Mouse (Mus musculus) left cerebral cortex, adult 8-10 months (tissue): ENCODE measurements around the gene Hddc3. TPM values are rescaled to one million over a fixed set of nuclear protein-coding genes. Genes with fewer than 3 reads are reported as not detected.

Experiments
- DNase-seq, 2 experiments: peaks; one replicate each; pipeline ENCODE4 v3.0.0; 2022; ENCODE audit warnings: low spot score in 2 of 2
- total RNA-seq, 4 experiments: library from RNA; stranded (reverse); gene quantifications; 2 replicates each; pipeline ENCODE4 v1.2.4; 2022

The Hddc3 gene
- total RNA-seq, 4 experiments from 2014 or later: 50.5 to 63.4 (median 57.2) TPM

DNA sequence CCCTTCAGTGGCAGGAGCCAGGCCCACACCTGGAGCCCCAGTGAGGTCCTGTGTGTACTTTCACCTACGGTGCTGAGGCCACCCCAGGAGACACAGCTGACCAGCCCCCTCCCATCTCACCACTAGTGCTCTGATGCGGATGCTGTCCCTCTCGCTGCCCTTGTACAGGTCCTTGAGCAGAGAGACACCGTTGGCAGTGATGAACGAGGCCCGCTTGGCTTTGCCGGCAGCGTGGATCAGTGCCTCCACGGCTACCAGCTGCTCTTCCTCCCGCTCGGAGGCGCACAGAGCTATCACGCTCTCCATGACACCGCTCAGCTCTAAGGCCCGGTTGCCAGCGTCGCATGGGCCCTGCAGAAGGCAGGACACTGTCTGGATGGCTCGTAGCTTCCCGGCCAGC, 11.5 kb upstream of the Hddc3 start:
- DNase-seq: no peak

GRCm38 (mm10) chr7:80334848-80335247, 8.1 kb upstream of the Hddc3 start:
- no peak for DNase-seq

DNA sequence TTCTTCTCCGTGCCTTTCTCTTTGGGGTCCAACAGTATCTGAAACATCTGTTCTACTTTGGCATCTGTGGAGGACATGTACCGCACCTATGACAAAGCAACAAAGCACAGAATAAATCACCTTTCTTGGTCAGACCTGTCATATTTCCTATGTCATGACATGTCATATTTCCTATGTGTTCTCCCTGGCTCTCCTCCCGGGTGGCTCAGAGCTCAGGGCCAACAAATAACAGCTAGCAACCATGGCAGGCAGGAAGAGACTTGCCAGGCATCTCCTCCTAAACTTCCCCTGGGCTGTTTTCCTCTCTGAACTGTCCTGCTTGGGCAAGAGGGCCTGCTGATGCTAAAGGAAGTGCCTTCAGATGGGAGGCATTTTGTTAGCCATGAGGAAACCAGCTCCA, 6.0 kb upstream of the Hddc3 start:
- no peak for DNase-seq

GRCm38 (mm10) chr7:80339371-80339770, 3.5 kb upstream of the Hddc3 start:
- no peak for DNase-seq

DNA sequence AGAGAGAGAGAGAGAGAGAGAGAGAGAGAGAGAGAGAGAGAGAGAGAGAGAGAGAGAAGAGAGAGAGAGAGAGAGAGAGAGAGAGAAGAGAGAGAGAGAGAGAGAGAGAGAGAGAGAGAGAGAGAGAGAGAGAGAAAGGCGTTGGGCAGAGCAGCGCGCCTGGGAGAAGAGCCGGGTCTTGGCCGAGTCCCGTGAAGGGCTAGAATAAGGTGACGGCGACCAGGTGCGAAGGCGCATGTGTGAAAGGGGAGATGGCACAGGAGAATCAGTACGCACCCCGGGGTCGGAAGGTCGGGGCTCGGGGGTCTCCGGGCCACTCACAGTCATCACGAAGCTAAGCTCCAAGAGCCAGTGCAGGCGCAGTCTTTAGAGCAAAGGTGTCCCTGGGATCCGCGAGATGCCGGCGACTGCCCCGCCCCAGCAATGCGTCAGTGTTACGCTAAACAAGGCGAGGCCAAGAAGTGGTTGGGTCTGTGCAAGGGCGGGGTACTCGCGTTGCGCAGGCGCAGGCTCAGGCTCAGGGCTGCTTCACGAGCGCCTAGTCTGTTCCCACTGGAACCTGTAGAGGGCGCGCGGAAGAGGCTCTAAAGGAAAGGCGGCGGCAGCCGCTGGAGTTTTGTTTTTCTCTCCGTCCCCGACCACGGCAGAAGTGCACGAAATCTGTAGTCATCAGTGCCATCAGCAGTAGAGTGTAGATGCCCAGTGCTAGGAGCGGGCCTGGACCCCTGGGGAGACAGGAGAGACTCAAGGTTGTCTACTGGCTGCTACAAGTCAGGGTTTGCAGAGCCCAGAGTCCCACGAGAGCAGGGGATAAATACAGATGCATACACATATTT, 2.9 kb upstream of the Hddc3 start:
- peak; percentile 93 to 97 for DNase-seq

DNA sequence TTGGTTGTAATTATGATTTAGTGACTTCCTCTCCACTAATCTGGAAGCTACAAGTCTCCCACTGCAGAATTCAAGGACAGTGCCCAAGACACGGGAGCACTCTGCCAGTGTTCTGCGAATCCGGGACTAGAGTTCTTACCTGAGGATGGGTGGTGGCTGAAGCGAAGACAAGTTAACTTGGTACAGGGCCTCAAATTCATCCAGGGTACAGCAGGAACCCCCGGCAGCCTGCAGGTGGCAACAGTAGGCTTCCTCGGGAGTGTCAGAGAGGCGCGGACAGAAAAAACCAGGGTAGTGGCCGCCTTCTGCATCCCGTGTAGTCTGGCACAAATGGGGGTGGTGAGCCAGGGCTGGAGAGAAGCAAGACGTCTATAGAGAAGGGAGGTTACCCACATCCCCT, 2.1 kb upstream of the Hddc3 start, which contains the start of gene Unc45a:
Gene Unc45a (minus strand): TSS at position 213 of the 400 bp plus-strand sequence.
- DNase-seq: peak in 1 of 2 experiments; percentile 50

GRCm38 (mm10) chr7:80341793-80342192, 1.1 kb upstream of the Hddc3 start:
- DNase-seq: no peak

DNA sequence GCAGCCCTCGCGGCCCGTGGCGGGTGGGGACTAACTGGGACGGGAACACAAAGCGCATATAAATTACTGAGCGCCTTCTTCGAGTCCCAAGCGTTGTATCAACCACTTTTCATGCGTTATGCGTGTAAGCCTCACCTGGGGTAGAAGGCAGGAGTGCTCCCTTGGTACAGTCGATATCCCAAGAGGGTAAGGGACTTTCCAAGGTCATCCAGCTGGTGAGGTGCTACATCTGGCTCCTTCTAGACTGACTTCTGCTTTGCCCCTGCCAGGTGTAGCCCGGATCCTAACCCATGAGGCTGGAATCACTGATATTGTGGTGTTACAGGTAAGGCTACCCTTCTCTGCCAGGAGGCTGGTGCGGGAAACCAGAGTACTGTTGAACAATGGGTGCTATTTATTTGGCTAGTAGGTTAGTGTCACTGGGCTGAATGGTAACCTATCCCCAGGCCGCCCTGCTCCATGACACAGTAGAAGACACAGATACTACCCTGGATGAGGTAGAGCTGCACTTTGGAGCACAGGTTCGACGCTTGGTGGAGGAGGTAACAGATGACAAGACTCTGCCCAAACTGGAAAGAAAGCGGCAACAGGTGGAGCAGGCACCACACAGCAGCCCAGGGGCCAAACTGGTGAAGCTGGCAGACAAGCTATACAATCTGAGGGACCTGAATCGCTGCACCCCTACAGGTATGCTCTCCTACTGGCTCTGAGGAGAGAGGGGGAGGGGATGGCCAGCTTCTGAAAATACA, 540 bp downstream of the Hddc3 start:
- no peak for DNase-seq

DNA sequence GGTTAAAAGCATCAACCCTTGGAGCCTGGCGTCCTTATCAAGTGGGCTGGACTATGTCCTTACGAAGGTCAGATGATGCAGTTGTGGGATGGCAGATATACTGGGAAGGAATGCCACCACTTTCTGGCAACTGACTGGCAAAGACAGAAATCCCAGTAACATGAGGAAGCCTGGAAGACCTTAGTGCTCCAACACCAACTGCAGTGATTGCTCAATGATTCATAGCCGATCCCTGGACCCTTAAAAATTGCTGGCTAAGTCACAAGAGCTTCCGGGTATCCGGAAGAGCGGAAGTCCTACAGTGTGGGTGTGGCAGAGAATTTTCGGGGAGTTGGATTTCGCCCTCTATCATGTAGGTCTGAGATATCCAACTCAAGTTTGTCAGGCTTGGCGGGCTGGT, 3.3 kb downstream of the Hddc3 start:
- no peak for DNase-seq

DNA sequence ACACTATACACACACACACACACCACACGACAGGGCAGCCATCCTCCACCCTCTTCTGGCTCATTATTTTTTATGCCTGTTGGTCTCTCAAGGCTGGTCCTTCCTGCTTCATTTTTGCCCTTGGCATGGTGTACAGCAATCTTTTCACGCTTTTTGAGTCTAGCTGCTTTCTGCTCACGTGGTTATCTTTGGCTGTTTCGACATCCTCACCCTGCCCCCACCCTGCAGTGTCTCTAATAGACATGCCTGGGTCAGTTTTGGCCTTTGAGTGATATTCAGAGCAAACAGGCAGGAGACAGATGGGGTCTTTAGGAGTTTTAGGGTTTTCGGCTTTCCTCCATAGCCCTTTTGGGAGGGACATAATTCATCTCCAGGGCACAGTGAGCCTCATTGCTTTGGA, 3.9 kb downstream of the Hddc3 start:
- no peak for DNase-seq

DNA sequence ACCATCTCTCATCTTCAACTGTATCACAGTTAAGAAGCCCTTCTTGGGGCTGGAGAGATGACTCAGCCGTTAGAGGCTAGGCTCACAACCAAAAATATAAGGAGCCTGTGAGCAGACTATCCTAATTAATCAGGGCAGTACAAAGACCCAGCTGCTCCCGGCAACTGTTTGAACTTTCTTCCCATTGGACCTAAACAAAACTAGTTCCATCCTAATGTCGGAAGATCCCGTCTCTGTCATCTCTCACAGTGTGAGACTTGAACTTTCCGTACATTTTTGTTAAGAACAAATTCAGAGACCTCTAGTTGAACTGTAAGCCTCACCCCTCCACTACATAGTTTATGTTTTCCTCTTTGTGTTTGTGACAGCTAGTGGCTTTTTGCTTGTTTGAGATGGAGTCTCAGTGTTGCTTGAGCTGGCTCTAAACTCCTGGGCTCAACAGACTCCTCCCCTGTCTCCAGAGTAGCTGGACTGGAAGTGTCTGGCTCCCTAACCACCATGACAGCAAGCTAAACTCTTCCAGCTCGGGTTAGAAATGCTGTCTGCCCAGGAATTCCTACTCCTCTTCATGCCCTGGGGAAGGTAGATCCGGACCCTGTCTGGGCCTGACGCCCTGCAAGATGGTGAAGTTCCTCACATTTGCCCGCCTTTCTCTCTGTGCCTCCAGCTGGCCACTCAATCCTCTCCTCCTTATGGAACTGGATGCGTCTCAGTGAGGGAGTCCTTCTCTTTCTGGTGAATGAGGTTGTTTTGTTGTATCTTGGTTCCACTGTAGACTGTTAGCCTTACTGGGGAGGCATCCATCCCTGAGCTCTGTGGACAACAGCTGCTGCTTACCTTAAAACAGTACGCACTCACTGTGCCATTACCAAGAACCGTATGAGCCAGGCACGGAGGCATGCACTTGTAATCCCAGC, 5.0 kb downstream of the Hddc3 start:
- no peak for DNase-seq

DNA sequence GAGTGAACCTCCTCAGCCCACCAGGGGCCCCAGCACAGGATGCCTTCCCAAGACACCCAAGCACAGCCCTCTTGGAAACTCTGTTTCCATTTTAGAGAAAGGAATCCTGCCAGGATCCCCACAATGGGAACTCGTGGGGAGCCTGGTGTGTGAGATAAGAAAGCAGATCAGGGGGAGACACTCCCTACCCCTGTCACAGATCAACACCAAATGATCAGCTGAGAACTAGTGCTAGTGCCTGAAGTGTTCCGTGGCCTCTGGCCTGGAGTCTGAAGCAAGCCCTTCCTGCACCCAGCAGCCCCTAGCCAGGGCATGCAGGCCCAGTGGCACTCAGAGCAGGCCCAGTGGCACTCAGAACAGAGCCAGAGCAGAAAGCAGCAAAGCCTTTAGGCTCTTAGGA, 7.9 kb downstream of the Hddc3 start:
- DNase-seq: no peak

- DNase-seq: no peak
These were observed 10.0 kb downstream of the Hddc3 start for GRCm38 (mm10) chr7:80352920-80353319.

GRCm38 (mm10) chr7:80356351-80356750, 13.4 kb downstream of the Hddc3 start:
- DNase-seq: no peak

GRCm38 (mm10) chr7:80357156-80357555, 14.3 kb downstream of the Hddc3 start:
- peak in 1 of 2 experiments; percentile 60 for DNase-seq

GRCm38 (mm10) chr7:80358039-80358438, 15.1 kb downstream of the Hddc3 start:
- no peak for DNase-seq

DNA sequence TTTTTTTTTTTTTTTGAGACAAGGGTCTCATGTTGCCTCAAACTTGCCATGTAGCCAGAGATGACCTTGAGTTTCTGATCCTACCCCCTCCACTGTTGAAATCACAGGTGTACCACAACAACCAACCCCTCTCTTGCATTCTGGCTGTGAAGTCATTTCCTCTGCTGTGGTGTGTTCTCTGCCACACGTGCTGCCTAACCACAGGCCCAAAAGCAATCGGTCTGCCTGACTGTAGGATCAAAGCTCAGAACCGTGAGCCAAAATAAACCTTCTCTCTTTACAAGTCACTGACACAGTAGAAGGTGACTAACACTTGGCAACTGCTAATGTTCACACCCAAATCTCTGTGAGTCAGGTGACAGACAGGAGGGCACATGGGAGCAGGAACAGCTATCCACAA, 17.5 kb downstream of the Hddc3 start:
- DNase-seq: no peak

DNA sequence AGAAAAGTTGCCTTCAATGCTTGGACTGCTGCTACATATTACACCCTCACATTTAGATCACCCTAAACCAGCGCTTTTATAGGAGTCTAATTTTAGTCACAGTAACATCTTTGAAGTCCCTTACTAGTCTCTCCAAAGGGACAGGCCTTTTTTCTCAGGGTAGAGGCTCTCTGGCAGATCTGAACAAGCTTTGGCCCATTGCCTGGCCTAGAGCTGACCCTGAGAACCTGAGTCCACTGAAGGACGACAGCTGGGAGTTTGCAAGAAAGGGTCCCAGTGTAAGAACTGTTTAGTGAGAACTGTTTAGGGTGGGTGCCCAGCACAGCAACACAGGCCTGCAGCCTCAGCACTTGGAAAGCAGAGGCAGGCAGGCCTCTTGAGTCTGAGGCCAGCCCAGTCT, 22.9 kb downstream of the Hddc3 start:
- DNase-seq: no peak

- no peak for DNase-seq
These were observed 24.3 kb downstream of the Hddc3 start for GRCm38 (mm10) chr7:80367232-80367631.

- no peak for DNase-seq
These were observed 25.1 kb downstream of the Hddc3 start for GRCm38 (mm10) chr7:80368009-80368408.

DNA sequence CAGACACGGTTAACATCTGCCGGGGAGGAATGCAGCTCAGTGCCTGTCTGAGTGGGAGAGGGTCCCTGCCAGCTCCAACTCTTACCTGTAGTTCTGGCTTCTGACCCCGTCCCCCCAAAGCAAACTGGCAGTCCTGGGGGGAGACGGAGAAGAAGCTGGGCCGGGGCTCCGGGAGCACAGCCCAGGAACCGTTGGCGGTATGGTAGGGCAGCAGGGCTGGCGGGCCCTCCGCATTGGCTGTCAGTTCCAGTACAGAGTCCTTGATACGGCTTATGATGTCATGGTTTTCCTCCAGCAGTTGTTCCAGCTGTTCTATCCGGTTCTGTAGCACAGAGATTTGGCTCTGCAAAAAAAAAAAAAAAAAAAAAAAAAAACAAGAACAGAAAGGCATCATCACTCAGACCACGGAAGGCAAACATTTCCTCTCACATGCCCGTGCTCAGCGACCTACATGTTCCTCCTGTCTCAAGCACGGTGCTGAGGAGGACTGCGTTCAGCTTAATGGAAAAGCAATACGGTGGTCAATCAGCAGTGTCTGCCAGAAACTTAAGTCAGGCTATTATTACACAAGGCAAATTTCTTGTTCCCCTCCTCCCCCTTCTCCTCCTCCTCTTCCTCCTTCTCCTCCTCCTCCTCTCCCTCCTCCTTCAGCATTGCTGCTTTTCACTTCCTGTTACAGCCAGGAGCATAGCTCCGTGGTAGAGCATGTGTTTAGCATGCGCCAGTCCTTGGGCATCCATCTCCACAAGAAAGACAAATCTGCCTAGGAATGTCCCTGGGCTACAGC, 25.9 kb downstream of the Hddc3 start:
- no peak for DNase-seq
